Mouse (Mus musculus): ENCODE data around the gene Rere. TPM values are rescaled to one million over a fixed set of nuclear protein-coding genes. Genes with fewer than 3 reads are reported as not detected.

The Rere gene
- polyA plus RNA-seq, 1 experiment = 3.5 TPM

GRCm38 (mm10) chr4:150364786-150365185, 83.3 kb downstream of the Rere start:
- peaks cover 14% of the 10 kb centered on the region for H3K4me1 ChIP-seq (ENCODE audit: control insufficient read depth)
- no peak for TF ChIP-seq TAL1 (IDR thresholded peaks at IDR 0.05; ENCODE audit: low read length)
- no peak for TF ChIP-seq GATA1 (IDR thresholded peaks at IDR 0.05; ENCODE audit: low read length)
- H3K4me3 ChIP-seq (replicated peaks) = no peak overlapping the region
- H3K27me3 ChIP-seq (ENCODE audit: control insufficient read depth) = no peaks in the 10 kb centered on the region
- H3K36me3 ChIP-seq (ENCODE audit: control insufficient read depth) = no peaks in the 10 kb centered on the region
- no peaks in the 10 kb centered on the region for H3K9me3 ChIP-seq (ENCODE audit: control insufficient read depth, low read length)

GRCm38 (mm10) chr4:150366510-150367208, 85.2 kb downstream of the Rere start:
- no peaks in the 10 kb centered on the region for H3K36me3 ChIP-seq (ENCODE audit: control insufficient read depth)
- H3K27me3 ChIP-seq (ENCODE audit: control insufficient read depth) = peaks cover 4% of the 10 kb centered on the region
- H3K4me3 ChIP-seq (replicated peaks) = no peak overlapping the region
- H3K9me3 ChIP-seq (ENCODE audit: control insufficient read depth, low read length) = no peaks in the 10 kb centered on the region
- TF ChIP-seq GATA1 (IDR thresholded peaks at IDR 0.05; ENCODE audit: low read length) = no peak
- no peak for TF ChIP-seq TAL1 (IDR thresholded peaks at IDR 0.05; ENCODE audit: low read length)
- peaks cover 15% of the 10 kb centered on the region for H3K4me1 ChIP-seq (ENCODE audit: control insufficient read depth)

- Histone ChIP-seq H3K4me1 (ENCODE audit: control insufficient read depth) (peaks cover 40% of the 10 kb centered on the region), H3K27me3 (ENCODE audit: control insufficient read depth) (peaks cover 9% of the 10 kb centered on the region), H3K36me3 (ENCODE audit: control insufficient read depth) (no peaks in the 10 kb centered on the region), H3K9me3 (ENCODE audit: control insufficient read depth, low read length) (no peaks in the 10 kb centered on the region), H3K4me3 (replicated peaks) (peak overlapping the region; percentile 67)
- TF ChIP-seq TAL1 (IDR thresholded peaks at IDR 0.05; ENCODE audit: low read length) (no peak), GATA1 (IDR thresholded peaks at IDR 0.05; ENCODE audit: low read length) (no peak)
Observed at GRCm38 (mm10) chr4:150371580-150372380, 90.3 kb downstream of the Rere start.

GRCm38 (mm10) chr4:150372631-150373041, 91.2 kb downstream of the Rere start:
- Histone ChIP-seq H3K36me3 (ENCODE audit: control insufficient read depth) (no peaks in the 10 kb centered on the region), H3K4me3 (replicated peaks) (peak overlapping the region; percentile 23), H3K27me3 (ENCODE audit: control insufficient read depth) (peaks cover 9% of the 10 kb centered on the region), H3K4me1 (ENCODE audit: control insufficient read depth) (peaks cover 38% of the 10 kb centered on the region), H3K9me3 (ENCODE audit: control insufficient read depth, low read length) (no peaks in the 10 kb centered on the region)
- no peak for TF ChIP-seq GATA1 (IDR thresholded peaks at IDR 0.05; ENCODE audit: low read length)
- no peak for TF ChIP-seq TAL1 (IDR thresholded peaks at IDR 0.05; ENCODE audit: low read length)

- H3K4me3 ChIP-seq (replicated peaks) = peak overlapping the region; percentile 5
- H3K4me1 ChIP-seq (ENCODE audit: control insufficient read depth) = peaks cover 38% of the 10 kb centered on the region
- no peaks in the 10 kb centered on the region for H3K36me3 ChIP-seq (ENCODE audit: control insufficient read depth)
- peaks cover 9% of the 10 kb centered on the region for H3K27me3 ChIP-seq (ENCODE audit: control insufficient read depth)
- H3K9me3 ChIP-seq (ENCODE audit: control insufficient read depth, low read length) = no peaks in the 10 kb centered on the region
- TF ChIP-seq GATA1 (IDR thresholded peaks at IDR 0.05; ENCODE audit: low read length) = no peak
- TF ChIP-seq TAL1 (IDR thresholded peaks at IDR 0.05; ENCODE audit: low read length) = no peak
Observed at GRCm38 (mm10) chr4:150373111-150374109, 92.0 kb downstream of the Rere start.

- TF ChIP-seq GATA1 (IDR thresholded peaks at IDR 0.05; ENCODE audit: low read length) (no peak), TAL1 (IDR thresholded peaks at IDR 0.05; ENCODE audit: low read length) (no peak)
- H3K36me3 ChIP-seq (ENCODE audit: control insufficient read depth) = no peaks in the 10 kb centered on the region
- H3K4me1 ChIP-seq (ENCODE audit: control insufficient read depth) = peaks cover 40% of the 10 kb centered on the region
- H3K27me3 ChIP-seq (ENCODE audit: control insufficient read depth) = peaks cover 9% of the 10 kb centered on the region
- H3K9me3 ChIP-seq (ENCODE audit: control insufficient read depth, low read length) = no peaks in the 10 kb centered on the region
- H3K4me3 ChIP-seq (replicated peaks) = no peak overlapping the region
Observed at GRCm38 (mm10) chr4:150374651-150375447, 93.4 kb downstream of the Rere start.

GRCm38 (mm10) chr4:150375448-150375935, 94.0 kb downstream of the Rere start:
- Histone ChIP-seq H3K36me3 (ENCODE audit: control insufficient read depth) (no peaks in the 10 kb centered on the region), H3K4me1 (ENCODE audit: control insufficient read depth) (peaks cover 40% of the 10 kb centered on the region), H3K4me3 (replicated peaks) (no peak overlapping the region), H3K27me3 (ENCODE audit: control insufficient read depth) (peaks cover 9% of the 10 kb centered on the region), H3K9me3 (ENCODE audit: control insufficient read depth, low read length) (no peaks in the 10 kb centered on the region)
- TF ChIP-seq GATA1 (IDR thresholded peaks at IDR 0.05; ENCODE audit: low read length) = no peak
- no peak for TF ChIP-seq TAL1 (IDR thresholded peaks at IDR 0.05; ENCODE audit: low read length)

GRCm38 (mm10) chr4:150379313-150379712, 97.9 kb downstream of the Rere start:
- Histone ChIP-seq H3K4me1 (ENCODE audit: control insufficient read depth) (peaks cover 14% of the 10 kb centered on the region), H3K9me3 (ENCODE audit: control insufficient read depth, low read length) (no peaks in the 10 kb centered on the region), H3K4me3 (replicated peaks) (no peak overlapping the region), H3K27me3 (ENCODE audit: control insufficient read depth) (no peaks in the 10 kb centered on the region), H3K36me3 (ENCODE audit: control insufficient read depth) (no peaks in the 10 kb centered on the region)
- TF ChIP-seq GATA1 (IDR thresholded peaks at IDR 0.05; ENCODE audit: low read length) (no peak), TAL1 (IDR thresholded peaks at IDR 0.05; ENCODE audit: low read length) (no peak)

Data from erythroblast, embryonic 14.5 days (primary cell).